Mouse (Mus musculus): ENCODE data around the gene Thap4.

Gene Thap4

GRCm38 (mm10) chr1:93754573-93755290 is at the start of gene Thap4:
Gene Thap4, minus strand, starts transcription at chr1:93754864.
- peak; percentile 90 to 91 for DNase-seq (ENCODE audit: low spot score in 2 of 2)

- DNase-seq (ENCODE audit: low spot score in 2 of 2) = peak; percentile 100
These were observed 49.2 kb upstream of the Thap4 start, which contains the start of gene Ing5 for GRCm38 (mm10) chr1:93803556-93804507. Gene Ing5, plus strand, starts transcription at chr1:93803965.

DNA sequence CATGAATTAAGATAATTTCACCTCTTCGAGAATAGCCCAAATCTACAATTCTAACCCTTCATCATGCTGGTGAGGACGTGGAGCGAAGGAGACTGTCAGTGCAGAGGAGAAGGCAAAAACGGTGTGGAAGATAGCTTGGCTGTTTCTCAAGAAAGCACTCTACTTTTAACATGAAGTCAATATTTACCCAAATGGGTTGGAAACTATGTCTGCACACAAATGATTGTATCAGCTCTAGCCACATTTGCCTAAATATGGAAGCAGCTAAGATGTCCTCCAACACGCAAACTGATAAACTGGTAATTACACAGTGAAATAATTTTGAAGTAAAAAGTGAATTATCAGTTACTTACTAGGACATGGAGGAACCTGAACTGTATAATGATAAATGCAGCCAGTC is 48.1 kb upstream of the Thap4 start:
- DNase-seq (ENCODE audit: low spot score in 2 of 2) = no peak

GRCm38 (mm10) chr1:93801741-93802238 is 47.1 kb upstream of the Thap4 start, which contains the start of gene Dtymk:
Gene Dtymk, minus strand, starts transcription at chr1:93801934.
- peak; percentile 78 to 92 for DNase-seq (ENCODE audit: low spot score in 2 of 2)

DNA sequence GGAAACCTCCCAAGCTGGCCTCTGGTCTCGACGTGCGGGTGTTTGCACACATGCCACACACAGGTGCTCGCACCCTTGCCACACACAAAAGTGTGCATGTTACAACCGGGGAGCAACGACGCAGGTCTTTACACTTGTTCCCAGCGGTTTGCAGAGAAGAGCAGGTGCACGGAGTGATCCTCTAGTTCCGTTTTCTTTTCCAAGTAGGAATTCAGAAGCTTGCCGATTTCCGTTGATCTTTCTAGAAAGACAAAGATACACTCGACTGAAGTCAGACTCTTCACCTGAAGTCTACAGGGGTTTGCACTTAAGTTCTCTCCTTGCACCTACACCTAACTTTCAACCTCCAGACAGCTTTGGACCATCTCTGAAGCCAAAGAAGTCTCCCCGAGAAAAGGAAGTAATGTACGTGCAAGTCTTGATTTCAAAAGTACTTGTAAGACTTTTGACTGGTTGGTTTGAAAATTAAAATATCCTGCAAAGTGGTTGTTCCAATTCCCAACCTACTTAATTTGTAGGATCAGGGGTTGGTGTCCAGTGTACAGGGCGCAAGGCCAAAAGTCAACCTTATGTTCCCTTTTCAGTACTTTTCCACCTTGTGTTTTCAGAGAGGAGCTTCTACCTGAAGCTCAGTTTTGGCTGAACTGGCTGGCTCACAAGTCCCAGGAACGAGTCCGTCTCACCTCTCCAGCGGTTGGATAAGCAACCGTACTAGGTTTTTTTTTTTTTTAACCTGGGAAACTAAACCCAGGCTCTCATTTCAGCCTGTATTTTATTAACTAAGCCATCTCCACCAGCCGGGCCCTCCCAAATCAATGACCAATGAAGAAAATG is 46.2 kb upstream of the Thap4 start:
- DNase-seq (ENCODE audit: low spot score in 2 of 2) = no peak

DNA sequence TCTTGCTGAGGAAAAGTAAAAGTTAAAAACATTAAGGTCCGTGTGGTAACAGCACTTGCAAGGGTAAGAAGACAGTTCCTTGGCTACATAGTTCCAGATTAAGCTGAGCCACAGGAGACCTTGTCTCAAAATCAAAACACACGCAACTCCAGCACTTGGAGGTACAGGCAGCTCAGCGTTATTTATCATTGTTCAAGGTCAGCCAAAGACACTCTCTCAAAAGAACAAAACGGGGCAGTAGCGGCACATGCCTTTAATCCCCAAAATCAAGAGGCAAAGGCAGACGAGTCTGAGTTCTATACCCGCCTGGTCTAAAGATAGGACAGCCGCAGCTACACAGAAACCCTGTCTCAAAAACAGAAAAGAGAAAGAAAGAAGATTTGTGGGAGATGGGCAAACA is 41.2 kb upstream of the Thap4 start:
- no peak for DNase-seq (ENCODE audit: low spot score in 2 of 2)

- DNase-seq (ENCODE audit: low spot score in 2 of 2) = no peak
These were observed 39.9 kb upstream of the Thap4 start for GRCm38 (mm10) chr1:93794526-93794925.

DNA sequence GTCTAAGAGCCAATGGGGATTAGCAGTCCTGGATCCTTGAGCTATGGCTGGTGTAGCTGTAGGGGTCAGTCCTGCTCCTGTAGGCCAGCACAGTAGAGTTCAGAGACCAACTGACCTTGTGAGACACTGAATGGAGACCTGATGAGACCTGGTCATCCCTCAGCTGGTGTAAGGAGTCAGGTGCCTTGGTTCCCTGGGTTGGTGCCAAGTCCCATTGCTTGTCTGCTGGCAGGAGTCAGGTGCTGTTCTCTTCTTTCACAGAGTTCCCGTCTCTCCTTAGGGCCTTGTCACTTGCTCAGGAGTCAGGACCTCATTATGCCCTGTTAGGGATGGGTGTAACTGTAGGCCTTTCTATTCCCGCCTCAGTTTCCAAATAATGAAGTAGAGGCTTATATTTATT is 32.2 kb upstream of the Thap4 start:
- no peak for DNase-seq (ENCODE audit: low spot score in 2 of 2)

DNA sequence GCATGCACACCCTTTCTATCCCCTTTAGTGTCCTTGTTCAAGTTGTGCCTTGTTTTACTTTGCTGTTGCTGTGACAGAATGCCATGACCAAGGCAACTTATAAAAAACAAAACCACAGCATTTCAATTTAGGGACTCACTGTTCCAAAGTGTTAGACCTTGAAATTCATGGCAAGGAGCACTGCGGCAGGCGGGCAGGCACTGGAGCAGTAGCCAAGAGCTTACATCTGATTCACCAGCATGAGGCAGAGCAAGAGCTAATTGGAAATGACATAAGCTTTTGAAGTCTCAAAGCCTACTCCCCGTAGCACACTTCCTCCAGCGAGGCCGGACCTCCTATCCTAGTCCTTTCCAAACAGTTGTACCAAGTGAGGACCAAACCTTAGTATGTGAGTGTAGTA is 22.0 kb upstream of the Thap4 start:
- no peak for DNase-seq (ENCODE audit: low spot score in 2 of 2)

- no peak for DNase-seq (ENCODE audit: low spot score in 2 of 2)
These were observed 15.2 kb upstream of the Thap4 start for GRCm38 (mm10) chr1:93769901-93770300.

DNA sequence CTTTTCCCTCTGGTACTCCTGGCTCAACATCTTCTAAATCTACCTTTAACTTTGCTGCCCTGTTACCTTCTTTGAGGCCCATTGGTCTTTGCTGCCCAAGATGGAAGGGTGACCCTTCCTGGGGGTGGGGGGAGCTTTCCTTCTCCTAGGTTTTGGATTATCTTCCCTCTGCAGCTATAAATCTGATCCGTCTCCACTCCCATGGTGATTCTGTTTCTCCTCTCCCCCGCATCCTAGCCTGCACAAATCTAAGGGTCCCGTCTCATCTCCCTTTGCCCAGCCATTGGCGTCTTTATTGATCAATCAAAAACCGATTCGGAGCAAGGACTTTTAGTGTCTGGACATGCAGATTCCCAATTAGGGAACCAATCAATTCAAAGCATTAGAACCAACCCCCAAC is 12.9 kb upstream of the Thap4 start:
- DNase-seq (ENCODE audit: low spot score in 2 of 2) = no peak

DNA sequence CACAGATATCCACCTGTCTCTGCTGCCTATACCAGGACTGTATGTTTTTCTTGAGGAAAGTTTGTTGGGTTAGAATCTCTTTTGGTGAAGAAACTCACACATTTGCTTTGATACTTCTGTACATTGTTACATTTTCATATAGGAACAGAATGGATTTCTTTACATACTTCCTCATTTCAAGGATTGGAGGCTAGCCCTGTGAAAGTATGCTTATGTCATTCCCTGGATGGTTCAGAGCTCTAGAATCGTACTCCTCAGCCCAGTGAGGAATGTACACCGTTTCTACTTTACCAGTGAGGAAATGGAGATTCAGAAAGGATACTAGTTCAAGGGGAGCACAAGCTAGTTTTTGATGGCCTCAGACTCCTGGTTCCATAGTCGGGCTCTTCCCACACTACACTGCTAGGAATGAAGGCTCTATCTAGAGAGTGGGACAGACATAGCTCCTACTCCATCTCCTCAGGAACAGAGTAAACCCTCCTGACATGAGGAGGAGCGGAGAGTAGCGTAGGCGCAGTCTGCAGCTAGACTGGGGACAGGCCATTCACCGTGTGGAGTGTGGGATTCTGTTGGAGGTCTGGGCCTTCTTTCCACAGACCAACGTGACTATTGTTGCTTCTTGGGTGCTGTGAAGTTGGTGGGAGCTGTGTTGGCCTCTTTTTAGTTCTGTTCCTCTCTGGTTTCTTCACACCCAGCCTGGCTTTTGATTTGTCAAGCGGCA is 10.4 kb upstream of the Thap4 start:
- DNase-seq (ENCODE audit: low spot score in 2 of 2) = no peak

GRCm38 (mm10) chr1:93763531-93763930 is 8.9 kb upstream of the Thap4 start:
- DNase-seq (ENCODE audit: low spot score in 2 of 2) = peak in 1 of 2 experiments; percentile 42

- DNase-seq (ENCODE audit: low spot score in 2 of 2) = no peak
These were observed 5.4 kb upstream of the Thap4 start for GRCm38 (mm10) chr1:93760076-93760475.

- no peak for DNase-seq (ENCODE audit: low spot score in 2 of 2)
These were observed 1.5 kb upstream of the Thap4 start for GRCm38 (mm10) chr1:93756154-93756553.

- no peak for DNase-seq (ENCODE audit: low spot score in 2 of 2)
These were observed 954 bp upstream of the Thap4 start for GRCm38 (mm10) chr1:93755618-93756017.

DNA sequence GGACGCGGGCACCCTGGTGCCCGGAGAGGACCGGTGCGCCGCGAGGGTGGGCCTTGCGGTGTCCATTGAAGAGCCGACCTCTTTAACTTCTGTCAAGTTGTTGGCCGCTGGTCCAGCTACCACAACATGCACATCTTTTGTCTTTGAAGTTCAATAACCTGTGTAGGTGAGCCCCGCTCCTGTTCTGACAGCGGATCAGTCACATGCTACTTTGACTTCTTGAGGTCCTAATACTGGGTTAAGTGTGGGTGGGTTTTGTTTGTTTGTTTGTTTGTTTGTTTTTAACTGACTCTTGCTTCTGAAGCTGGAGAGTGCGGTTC is 587 bp upstream of the Thap4 start:
- DNase-seq (ENCODE audit: low spot score in 2 of 2) = no peak

DNA sequence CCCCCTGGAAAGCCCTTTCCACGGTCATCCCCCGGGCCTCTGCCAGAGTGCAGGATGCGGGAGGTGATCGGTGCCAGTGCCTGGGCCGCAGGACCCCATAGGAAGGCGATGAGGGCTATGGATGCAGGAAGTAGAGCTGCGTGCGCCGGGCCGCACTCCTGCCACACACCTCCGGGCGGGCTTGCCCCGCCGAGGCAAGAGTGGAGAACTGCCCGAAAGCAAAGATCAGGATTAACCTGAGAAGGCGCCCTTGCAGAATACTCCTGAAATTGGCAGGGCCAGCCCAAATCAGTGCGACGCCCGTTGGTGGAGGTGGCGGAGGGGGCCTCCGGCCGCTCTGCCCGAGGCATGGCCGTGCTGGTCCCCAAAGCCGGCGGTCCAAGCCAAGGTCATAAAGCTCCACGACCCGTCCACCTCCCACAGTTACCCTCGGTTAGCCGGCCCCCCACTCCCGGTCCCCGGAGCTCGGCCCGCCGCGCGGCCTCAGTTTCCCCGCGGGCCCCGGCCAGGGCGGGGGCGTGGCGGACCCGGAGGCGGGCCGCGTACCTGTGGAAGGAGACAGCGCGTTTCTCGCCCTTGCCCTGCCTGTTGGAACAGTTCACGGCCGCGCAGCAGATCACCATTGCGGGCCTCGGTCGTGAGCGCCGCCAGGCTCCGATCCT is 622 bp downstream of the Thap4 start:
- no peak for DNase-seq (ENCODE audit: low spot score in 2 of 2)

- DNase-seq (ENCODE audit: low spot score in 2 of 2) = no peak
These were observed 3.4 kb downstream of the Thap4 start, which contains the start of gene Atg4b for GRCm38 (mm10) chr1:93751290-93751689. Gene Atg4b, plus strand, starts transcription at chr1:93751500.

DNA sequence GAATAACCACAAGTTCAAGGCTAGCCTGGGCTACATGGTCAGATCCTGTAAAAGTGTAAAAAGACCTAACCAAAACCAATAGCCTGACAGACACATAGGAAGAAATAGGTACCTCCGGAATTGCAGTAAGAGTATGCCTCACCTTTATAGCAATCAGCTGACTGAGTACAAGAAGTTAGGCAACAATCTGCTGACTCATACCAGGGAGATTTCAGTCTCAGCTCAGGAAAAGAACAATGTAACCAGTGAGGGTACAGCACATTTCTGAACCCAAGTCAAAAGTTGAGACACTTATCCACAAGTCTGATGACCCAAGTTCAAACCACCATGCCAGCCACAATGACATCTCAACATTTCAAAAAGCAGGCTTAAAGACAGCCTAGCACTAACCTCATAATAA is 6.1 kb downstream of the Thap4 start:
- DNase-seq (ENCODE audit: low spot score in 2 of 2) = no peak

DNA sequence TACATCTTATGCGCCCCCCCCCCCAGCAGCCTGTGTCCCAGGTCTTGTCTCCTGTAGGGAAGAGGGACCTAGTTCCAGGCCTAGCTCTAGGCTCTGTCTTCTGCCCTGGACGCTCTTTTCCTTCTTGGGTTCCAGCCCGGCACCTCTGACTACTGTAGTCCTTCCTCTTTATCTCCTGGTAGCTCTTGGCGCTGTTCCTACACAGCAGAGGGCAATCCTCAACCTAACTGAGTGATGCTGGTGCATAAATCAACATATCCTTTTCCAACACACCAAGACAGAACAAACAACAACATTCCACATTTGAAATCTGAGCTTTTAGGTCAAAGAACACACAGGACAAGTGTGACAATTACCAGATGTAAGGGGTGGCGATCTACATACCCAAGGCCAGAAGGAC is 8.5 kb downstream of the Thap4 start:
- no peak for DNase-seq (ENCODE audit: low spot score in 2 of 2)
